Mouse (Mus musculus): ENCODE results near the gene Gm45785. TPM values are rescaled to one million over a fixed set of nuclear protein-coding genes. Genes with fewer than 3 reads are reported as not detected.

Gm45785 gene
- polyA plus RNA-seq, 1 experiment from 2014 or later: not detected

- 37% methylated on average over 19 of the region's 19 CpGs for WGBS
- H3K4me3 ChIP-seq (replicated peaks): no peak overlapping the region
- H3K36me3 ChIP-seq: no peaks in the 10 kb centered on the region
- no peak overlapping the region for H3K4me2 ChIP-seq (replicated peaks)
- H3K4me1 ChIP-seq (replicated peaks): no peaks in the 10 kb centered on the region
- ATAC-seq: no peak
- no peak overlapping the region for H3K27ac ChIP-seq
- no peaks in the 10 kb centered on the region for H3K9me3 ChIP-seq
- H3K9ac ChIP-seq (replicated peaks): no peak overlapping the region
- peaks cover 37% of the 10 kb centered on the region for H3K27me3 ChIP-seq
Observed at GRCm38 (mm10) chr7:140840750-140841735, 15.1 kb downstream of the Gm45785 start.

GRCm38 (mm10) chr7:140839556-140839955 lies 16.6 kb downstream of the Gm45785 start:
- Histone ChIP-seq H3K27ac (no peak overlapping the region), H3K4me3 (replicated peaks) (no peak overlapping the region), H3K9me3 (no peaks in the 10 kb centered on the region), H3K9ac (replicated peaks) (no peak overlapping the region), H3K27me3 (peaks cover 37% of the 10 kb centered on the region), H3K4me1 (replicated peaks) (no peaks in the 10 kb centered on the region), H3K36me3 (no peaks in the 10 kb centered on the region), H3K4me2 (replicated peaks) (no peak overlapping the region)
- ATAC-seq: no peak
- 68% methylated on average over 5 of the region's 5 CpGs for WGBS

- H3K27ac ChIP-seq: no peak overlapping the region
- WGBS: 79% methylated on average over 9 of the region's 9 CpGs
- H3K9me3 ChIP-seq: no peaks in the 10 kb centered on the region
- H3K4me2 ChIP-seq (replicated peaks): no peak overlapping the region
- no peak overlapping the region for H3K4me3 ChIP-seq (replicated peaks)
- H3K36me3 ChIP-seq: no peaks in the 10 kb centered on the region
- peaks cover 14% of the 10 kb centered on the region for H3K27me3 ChIP-seq
- no peak overlapping the region for H3K9ac ChIP-seq (replicated peaks)
- no peaks in the 10 kb centered on the region for H3K4me1 ChIP-seq (replicated peaks)
- no peak for ATAC-seq
Observed at GRCm38 (mm10) chr7:140836243-140837115, 19.7 kb downstream of the Gm45785 start.

GRCm38 (mm10) chr7:140835758-140836087 lies 20.4 kb downstream of the Gm45785 start:
- Histone ChIP-seq H3K4me2 (replicated peaks) (no peak overlapping the region), H3K27me3 (peaks cover 8% of the 10 kb centered on the region), H3K36me3 (no peaks in the 10 kb centered on the region), H3K4me3 (replicated peaks) (no peak overlapping the region), H3K9me3 (no peaks in the 10 kb centered on the region), H3K27ac (no peak overlapping the region), H3K4me1 (replicated peaks) (no peaks in the 10 kb centered on the region), H3K9ac (replicated peaks) (no peak overlapping the region)
- 83% methylated on average over 2 of the region's 2 CpGs for WGBS
- ATAC-seq: no peak

DNA sequence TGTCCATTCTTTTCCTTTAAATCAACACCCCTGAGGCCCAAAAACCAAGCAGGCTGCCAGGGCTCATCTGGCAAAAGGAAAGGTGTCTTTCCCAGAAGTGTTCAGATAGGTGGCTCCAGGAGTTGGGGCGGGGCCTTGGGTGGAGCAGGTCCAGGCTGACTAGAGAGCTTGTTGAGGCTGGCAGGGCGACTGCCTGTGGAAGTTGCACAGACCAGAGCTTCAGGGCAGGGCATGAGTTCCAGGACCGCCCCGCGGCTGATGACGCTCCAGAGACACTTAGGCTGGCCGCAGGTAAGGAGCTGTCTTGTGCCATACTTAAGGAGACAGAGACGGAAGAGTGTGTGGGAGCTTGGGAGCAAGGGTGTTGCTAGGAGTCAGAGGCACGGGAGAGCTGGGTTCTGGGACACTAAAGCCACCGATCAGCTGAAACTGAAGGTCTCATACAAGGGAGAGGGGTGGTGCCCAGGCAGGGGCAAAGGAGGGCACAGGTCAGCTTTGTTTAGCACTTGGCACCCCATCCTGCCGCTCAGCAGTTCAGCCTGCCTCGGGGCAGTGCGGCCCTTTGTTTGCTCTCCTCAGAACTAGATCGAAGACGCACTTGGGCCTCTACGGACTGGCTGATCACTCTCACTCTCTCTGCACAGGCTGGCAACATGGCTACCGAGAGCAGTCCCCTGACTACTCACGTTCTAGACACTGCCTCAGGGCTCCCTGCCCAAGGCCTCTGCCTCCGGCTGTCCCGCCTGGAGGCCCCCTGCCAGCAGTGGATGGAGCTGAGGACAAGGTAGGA lies 21.0 kb downstream of the Gm45785 start, which contains the start of gene Urah:
Gene Urah, plus strand, starts transcription at position 51 of the 790 bp plus-strand sequence.
- WGBS: 45% methylated on average over 20 of the region's 20 CpGs
- Histone ChIP-seq H3K4me1 (replicated peaks) (no peaks in the 10 kb centered on the region), H3K27me3 (peaks cover 4% of the 10 kb centered on the region; the same call in 1 of the 2 replicates), H3K27ac (no peak within 1 kb of the TSS), H3K9ac (replicated peaks) (no peak within 1 kb of the TSS), H3K4me2 (replicated peaks) (no peak within 1 kb of the TSS), H3K36me3 (no peaks in the 10 kb centered on the region), H3K4me3 (replicated peaks) (no peak within 1 kb of the TSS), H3K9me3 (no peaks in the 10 kb centered on the region)
- ATAC-seq: no peak

- Histone ChIP-seq H3K27me3 (no peaks in the 10 kb centered on the region), H3K4me3 (replicated peaks) (no peak overlapping the region), H3K36me3 (no peaks in the 10 kb centered on the region), H3K27ac (no peak overlapping the region), H3K9me3 (no peaks in the 10 kb centered on the region), H3K4me2 (replicated peaks) (no peak overlapping the region), H3K4me1 (replicated peaks) (no peaks in the 10 kb centered on the region), H3K9ac (replicated peaks) (no peak overlapping the region)
- WGBS: 94% methylated on average over 4 of the region's 4 CpGs
- no peak for ATAC-seq
Observed at GRCm38 (mm10) chr7:140833341-140833740, 22.8 kb downstream of the Gm45785 start.

- Histone ChIP-seq H3K9ac (replicated peaks) (no peak overlapping the region), H3K9me3 (no peaks in the 10 kb centered on the region), H3K4me2 (replicated peaks) (no peak overlapping the region), H3K27ac (no peak overlapping the region), H3K4me3 (replicated peaks) (no peak overlapping the region), H3K36me3 (no peaks in the 10 kb centered on the region), H3K4me1 (replicated peaks) (no peaks in the 10 kb centered on the region), H3K27me3 (no peaks in the 10 kb centered on the region)
- WGBS: 76% methylated on average over 6 of the region's 6 CpGs
- no peak for ATAC-seq
Observed at GRCm38 (mm10) chr7:140831447-140831846, 24.7 kb downstream of the Gm45785 start.

DNA sequence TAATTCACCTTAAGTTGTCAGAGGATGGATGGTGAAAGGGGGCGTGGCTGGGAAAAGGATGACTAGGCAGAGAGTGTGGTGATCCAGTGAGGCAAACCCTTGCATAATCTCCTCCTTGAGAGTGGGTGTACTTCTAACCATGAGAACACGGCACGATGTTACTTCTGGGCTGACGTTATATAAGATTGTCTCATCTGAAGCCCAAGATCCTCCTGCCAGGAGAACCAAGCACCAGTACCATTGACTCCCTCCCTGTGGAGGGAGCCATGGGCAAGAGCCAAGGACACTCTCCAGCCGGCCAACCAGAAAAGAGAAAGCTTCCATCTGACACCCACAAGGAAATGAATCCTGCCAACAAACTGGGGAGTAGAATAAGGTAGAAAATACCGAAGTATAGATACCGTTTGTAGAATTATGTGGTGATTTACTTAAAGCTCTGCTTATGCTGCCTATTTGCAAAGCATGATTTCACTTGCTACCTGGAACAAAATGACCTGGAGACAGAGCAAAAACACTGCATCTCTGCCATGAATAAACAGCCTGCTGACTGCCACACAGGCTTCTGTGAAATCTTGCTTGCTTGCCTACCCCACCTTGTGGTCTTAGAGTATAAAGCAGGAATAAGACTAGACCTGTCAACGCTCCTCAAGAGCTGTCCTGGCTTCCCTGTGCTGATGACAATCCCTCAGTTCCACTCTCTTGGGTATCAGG lies 27.8 kb downstream of the Gm45785 start:
- H3K27me3 ChIP-seq: no peaks in the 10 kb centered on the region
- no peak overlapping the region for H3K27ac ChIP-seq
- no peak overlapping the region for H3K4me3 ChIP-seq (replicated peaks)
- 46% methylated on average over 8 of the region's 8 CpGs for WGBS
- no peaks in the 10 kb centered on the region for H3K9me3 ChIP-seq
- no peak overlapping the region for H3K4me2 ChIP-seq (replicated peaks)
- H3K4me1 ChIP-seq (replicated peaks): no peaks in the 10 kb centered on the region
- H3K36me3 ChIP-seq: no peaks in the 10 kb centered on the region
- no peak overlapping the region for H3K9ac ChIP-seq (replicated peaks)
- ATAC-seq: peak; percentile 40; the same call in 1 of the 2 replicates

- Histone ChIP-seq H3K4me3 (replicated peaks) (no peak overlapping the region), H3K9me3 (no peaks in the 10 kb centered on the region), H3K4me1 (replicated peaks) (peaks cover 16% of the 10 kb centered on the region; the same call in 1 of the 2 replicates), H3K27ac (no peak overlapping the region), H3K9ac (replicated peaks) (no peak overlapping the region), H3K4me2 (replicated peaks) (no peak overlapping the region), H3K27me3 (no peaks in the 10 kb centered on the region), H3K36me3 (0 out of 2 replicates have a peak, but pooled peaks cover 5% of the 10 kb centered on the region)
- 91% methylated on average over 4 of the region's 4 CpGs for WGBS
- ATAC-seq: no peak
Observed at GRCm38 (mm10) chr7:140822731-140823130, 33.4 kb downstream of the Gm45785 start.

DNA sequence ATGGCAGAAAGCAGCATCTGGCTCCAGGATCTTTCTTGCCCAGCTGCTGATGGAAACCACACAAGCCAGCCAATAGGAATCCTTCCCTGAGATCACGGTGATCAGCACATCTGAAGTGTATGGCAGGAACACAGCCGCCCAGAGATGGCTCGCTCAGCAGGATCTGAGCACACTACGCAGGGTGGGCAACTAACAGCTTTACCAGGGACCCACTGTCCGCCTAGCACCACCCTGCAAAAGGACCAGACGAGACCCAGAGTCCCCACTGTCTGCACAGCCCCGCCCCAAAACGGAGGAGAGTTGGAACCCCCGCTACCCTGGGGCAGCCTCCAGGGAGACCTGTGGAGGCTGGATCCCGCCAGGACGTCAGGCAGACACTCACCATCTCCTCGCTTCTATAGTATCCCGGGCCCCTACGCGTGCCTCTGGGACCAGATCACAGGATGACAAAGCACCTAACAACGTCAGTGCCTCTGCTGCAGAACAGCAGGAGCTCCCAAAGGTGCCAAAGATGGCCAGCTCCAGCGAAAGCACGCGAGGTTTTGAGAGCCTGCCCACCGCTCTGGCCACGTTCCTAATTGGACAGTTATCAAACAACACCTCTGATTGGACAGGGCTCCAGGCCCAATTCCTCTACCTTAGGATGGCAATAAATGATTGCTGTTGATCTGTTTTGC lies 34.3 kb downstream of the Gm45785 start, which contains the start of gene Zfp941:
Gene Zfp941, minus strand, starts transcription at position 526 of the 677 bp plus-strand sequence.
- H3K27ac ChIP-seq: peak within 1 kb of the TSS; percentile 90
- peak; percentile 94 for ATAC-seq
- WGBS: 1% methylated on average over 21 of the region's 21 CpGs
- peak within 1 kb of the TSS; percentile 66 for H3K4me3 ChIP-seq (replicated peaks)
- H3K4me1 ChIP-seq (replicated peaks): peaks cover 19% of the 10 kb centered on the region; the same call in 1 of the 2 replicates
- peak within 1 kb of the TSS; percentile 82 for H3K9ac ChIP-seq (replicated peaks)
- peak within 1 kb of the TSS; percentile 70 for H3K4me2 ChIP-seq (replicated peaks)
- no peaks in the 10 kb centered on the region for H3K27me3 ChIP-seq
- no peaks in the 10 kb centered on the region for H3K9me3 ChIP-seq
- H3K36me3 ChIP-seq: 0 out of 2 replicates have a peak, but pooled peaks cover 9% of the 10 kb centered on the region
